In the genomic region with DNA sequence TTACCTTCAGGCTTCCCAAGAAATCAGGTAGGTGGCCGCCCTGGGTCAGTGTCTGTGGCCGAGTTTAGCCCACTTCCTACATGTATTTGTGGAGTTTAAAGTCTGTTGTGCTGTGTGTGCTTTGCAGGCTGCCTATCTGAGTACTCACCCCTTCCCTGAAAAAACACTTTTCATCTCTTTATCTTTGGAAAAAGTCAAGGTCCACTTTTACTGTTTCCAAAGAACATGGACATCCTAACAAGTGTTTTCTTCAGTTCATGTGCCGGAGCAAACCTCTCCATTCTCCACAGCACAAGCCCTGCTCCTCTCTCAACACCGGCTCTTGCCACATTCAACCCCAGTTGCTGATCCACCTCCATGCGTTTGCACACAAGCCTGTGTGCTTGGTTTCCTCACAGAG, we compare ENCODE assay signal across 23 mouse cellular contexts. TPM values are rescaled to one million over a fixed set of nuclear protein-coding genes. Genes with fewer than 3 reads are reported as not detected.
"Had no signal": no experiment of that assay in that cellular context is flagged by ENCODE, and none has a peak within 500 bp of the region (broad histone marks: within the 10 kb centered on the region; RNA-seq: fewer than 3 reads in every experiment).

No protein-coding gene starts in this region.

- H3K27me3 ChIP-seq: neural tube, embryonic 12.5 days; neural tube, embryonic 13.5 days; neural tube, embryonic 15.5 days; stomach, embryonic 15.5 days had no signal

- H3K36me3 ChIP-seq: neural tube, embryonic 15.5 days had no signal

- H3K4me3 ChIP-seq: neural tube, embryonic 12.5 days; neural tube, embryonic 13.5 days; neural tube, embryonic 15.5 days; stomach, embryonic 15.5 days had no signal

- H3K4me1 ChIP-seq: neural tube, embryonic 12.5 days; neural tube, embryonic 13.5 days; neural tube, embryonic 15.5 days; stomach, embryonic 15.5 days had no signal

- H3K27ac ChIP-seq: neural tube, embryonic 12.5 days; neural tube, embryonic 13.5 days; neural tube, embryonic 15.5 days; stomach, embryonic 15.5 days; stomach, postnatal 0 days had no signal

- DNase-seq: right cerebral cortex, adult 18-20 months; right cerebral cortex, postnatal 14 days; right cerebral cortex, postnatal 25 days; right cerebral cortex, postnatal 4 days; spleen, adult 18-20 months; thymus, adult 18-20 months; thymus, adult 2 months; thymus, postnatal 14 days; thymus, postnatal 25 days; thymus, postnatal 36 days; thymus, postnatal 4 days had no signal

RNA-seq across cellular contexts. Expression of a gene that starts 50.3 kb away (rescaled TPM):
- total RNA-seq: neutrophil, adult 5-6 weeks had no signal
- polyA plus RNA-seq: neural tube, embryonic 11.5 days; neural tube, embryonic 12.5 days; neural tube, embryonic 13.5 days; small intestine, adult 2 months; spleen, adult 2 months; stomach, embryonic 14.5 days; stomach, embryonic 15.5 days; stomach, embryonic 16.5 days; stomach, postnatal 0 days; urinary bladder, adult 2 months had no signal
